17 mouse cellular contexts compared by ENCODE assay signal in the genomic region with DNA sequence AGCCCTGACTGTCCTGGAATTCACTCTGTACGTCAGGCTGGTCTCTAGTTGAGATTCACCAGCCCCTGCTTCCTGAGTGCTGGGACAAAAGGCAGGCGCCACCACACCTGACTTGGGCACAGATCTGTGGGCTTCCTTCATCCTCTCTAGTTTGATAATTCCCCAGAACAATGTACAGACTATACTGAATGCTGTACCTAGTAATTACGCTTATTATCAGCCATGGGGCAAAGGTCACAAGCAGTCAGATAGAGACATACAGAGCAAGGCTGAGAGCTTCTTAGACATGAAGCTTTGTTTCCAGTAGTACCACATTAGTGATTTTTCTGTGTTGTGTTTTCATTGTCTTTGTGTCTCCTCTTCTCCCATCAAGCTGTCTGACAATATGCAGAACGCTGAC.
"Had no signal": no experiment of that assay in that cellular context is flagged by ENCODE, and none has a peak within 500 bp of the region (broad histone marks: within the 10 kb centered on the region; RNA-seq: fewer than 3 reads in every experiment).

No protein-coding gene starts in this region.

- H3K9me3 ChIP-seq: lung, embryonic 15.5 days; midbrain, embryonic 13.5 days; midbrain, embryonic 15.5 days; neural tube, embryonic 12.5 days had no signal

- H3K9ac ChIP-seq: liver, postnatal 0 days; lung, embryonic 15.5 days; midbrain, embryonic 13.5 days; midbrain, embryonic 15.5 days; neural tube, embryonic 12.5 days had no signal

- H3K4me1 ChIP-seq: lung, embryonic 15.5 days; midbrain, embryonic 13.5 days; midbrain, embryonic 15.5 days; neural tube, embryonic 12.5 days had no signal

- H3K4me3 ChIP-seq: lung, embryonic 15.5 days; midbrain, embryonic 13.5 days; midbrain, embryonic 15.5 days; neural tube, embryonic 12.5 days had no signal

- H3K27me3 ChIP-seq: lung, embryonic 15.5 days; megakaryocyte, embryonic 14.5 days; midbrain, embryonic 13.5 days; midbrain, embryonic 15.5 days; neural tube, embryonic 12.5 days had no signal

- H3K27ac ChIP-seq: lung, embryonic 15.5 days; macrophage; midbrain, embryonic 13.5 days; midbrain, embryonic 15.5 days; neural tube, embryonic 12.5 days had no signal

- ATAC-seq: liver, postnatal 0 days; lung, postnatal 0 days; midbrain, embryonic 13.5 days; midbrain, embryonic 15.5 days had no signal

- H3K4me2 ChIP-seq: lung, embryonic 15.5 days; midbrain, embryonic 11.5 days; midbrain, embryonic 13.5 days; midbrain, embryonic 15.5 days; neural tube, embryonic 12.5 days had no signal

- DNase-seq: liver, postnatal 0 days; lung, adult 2 months; lung, postnatal 14 days; lung, postnatal 36 days; right cerebral cortex, postnatal 14 days; spleen, adult 18-20 months; thymus, adult 18-20 months; thymus, postnatal 14 days; thymus, postnatal 36 days had no signal
